Mouse (Mus musculus) G1E (cell line): ENCODE data around the gene Grm7. TPM values are rescaled to one million over a fixed set of nuclear protein-coding genes. Genes with fewer than 3 reads are reported as not detected.

Experiments used
- ATAC-seq: 2 replicates; pipeline ENCODE4 v1.8.0; 2016; ENCODE audit warnings: mild to moderate bottlenecking; ENCODE audit not compliant: insufficient number of reproducible peaks, poor library complexity, low FRiP score, severe bottlenecking; ENCODE audit errors: extremely low read depth
- DNase-seq: peaks from one replicate; pipeline ENCODE4 v3.0.0; 2012; ENCODE audit warnings: low spot score
- H3K27me3 ChIP-seq: 2 replicates; pipeline ENCODE4 v1.6.1; 2012; ENCODE audit warnings: mild to moderate bottlenecking, low read length, inconsistent platforms; ENCODE audit not compliant: insufficient read depth
- H3K36me3 ChIP-seq: replicated peaks from 2 replicates; pipeline ENCODE3; 2012; ENCODE audit warnings: mild to moderate bottlenecking, inconsistent platforms
- H3K4me1 ChIP-seq: 2 replicates; pipeline ENCODE4 v1.6.1; 2012; ENCODE audit warnings: low read depth, low read length, inconsistent platforms, mixed read lengths; ENCODE audit not compliant: insufficient read depth
- H3K4me3 ChIP-seq: 2 replicates; pipeline ENCODE4 v1.5.1; 2012; ENCODE audit warnings: low read depth, mild to moderate bottlenecking, inconsistent platforms, low read length, moderate library complexity, mixed read lengths
- H3K9me3 ChIP-seq: replicated peaks from 2 replicates; pipeline ENCODE4 v1.6.1; 2012; ENCODE audit warnings: inconsistent platforms
- CTCF ChIP-seq: IDR thresholded peaks from 2 replicates; pipeline ENCODE4 v1.5.1; 2012; ENCODE audit warnings: low read depth, low read length, inconsistent platforms, mixed read lengths
- GATA1 ChIP-seq: IDR thresholded peaks from 2 replicates; pipeline ENCODE4 v1.6.1; 2012; ENCODE audit warnings: borderline replicate concordance, low read length, inconsistent platforms, mixed read lengths
- GATA2 ChIP-seq: IDR thresholded peaks from 2 replicates; pipeline ENCODE4 v1.6.1; 2012; ENCODE audit warnings: low read depth, low read length, inconsistent platforms, borderline replicate concordance
- POLR2AphosphoS5 ChIP-seq: IDR thresholded peaks from 2 replicates; pipeline ENCODE4 v1.6.1; 2012; ENCODE audit warnings: low read depth, low read length, inconsistent platforms; ENCODE audit not compliant: insufficient replicate concordance
- TAL1 ChIP-seq: conservative IDR thresholded peaks from 2 replicates; pipeline ENCODE4 v1.6.1; 2012; ENCODE audit warnings: low read depth, low read length, inconsistent platforms, mixed read lengths
- polyA plus RNA-seq: library from polyadenylated mRNA; stranded (reverse); fragments of >175 nt; gene quantifications from 2 replicates; pipeline ENCODE4 v1.2.3, GENCODE M21; 2012
- total RNA-seq, 2 experiments: library from RNA; stranded (forward) in 1 of 2; stranded (reverse) in 1 of 2; fragments of 200-1000 nt in 1 of 2; fragments of >200 nt in 1 of 2; fragmentation: Nextera tagmentation in 1 of 2; gene quantifications; 2 replicates each; pipeline ENCODE4 v1.2.3; 2014 to 2017

Gene Grm7
- total and polyA plus RNA-seq, 3 experiments, result 0.11 TPM; not detected in 2

GRCm38 (mm10) chr6:111601892-111602654 lies 956.7 kb downstream of the Grm7 start:
- no peak for ATAC-seq
- peaks cover 6% of the 10 kb centered on the region; the same call in 1 of the 2 replicates for H3K9me3 ChIP-seq
- H3K36me3 ChIP-seq, result no peaks in the 10 kb centered on the region
- H3K4me3 ChIP-seq, result no peak overlapping the region
- no peaks in the 10 kb centered on the region for H3K4me1 ChIP-seq
- DNase-seq, result no peak
- no peak for TF ChIP-seq TAL1
- no peak for TF ChIP-seq GATA1
- no peak for TF ChIP-seq POLR2AphosphoS5
- no peak for TF ChIP-seq GATA2
- TF ChIP-seq CTCF, result no peak
- H3K27me3 ChIP-seq, result no peaks in the 10 kb centered on the region

GRCm38 (mm10) chr6:111610396-111610795 lies 965.0 kb downstream of the Grm7 start:
- ATAC-seq (no peak), DNase-seq (no peak)
- no peak for TF ChIP-seq TAL1
- TF ChIP-seq GATA2, result no peak
- TF ChIP-seq CTCF, result no peak
- TF ChIP-seq POLR2AphosphoS5, result no peak
- no peak for TF ChIP-seq GATA1
- Histone ChIP-seq H3K4me3 (no peak overlapping the region), H3K27me3 (no peaks in the 10 kb centered on the region), H3K9me3 (peaks cover 14% of the 10 kb centered on the region), H3K36me3 (no peaks in the 10 kb centered on the region), H3K4me1 (no peaks in the 10 kb centered on the region)

GRCm38 (mm10) chr6:111613834-111614233 lies 968.5 kb downstream of the Grm7 start:
- DNase-seq (no peak), ATAC-seq (no peak)
- no peaks in the 10 kb centered on the region for H3K36me3 ChIP-seq
- no peaks in the 10 kb centered on the region for H3K27me3 ChIP-seq
- H3K4me1 ChIP-seq, result no peaks in the 10 kb centered on the region
- H3K9me3 ChIP-seq, result peaks cover 12% of the 10 kb centered on the region
- H3K4me3 ChIP-seq, result no peak overlapping the region
- TF ChIP-seq TAL1 (no peak), POLR2AphosphoS5 (no peak), CTCF (no peak), GATA1 (no peak), GATA2 (no peak)
